Mouse (Mus musculus) intestine, embryonic 16.5 days (tissue): ENCODE measurements around the gene Rps13. TPM values are rescaled to one million over a fixed set of nuclear protein-coding genes. Genes with fewer than 3 reads are reported as not detected.
A peak's percentile ranks its signal among the peaks of the same experiment; 100 is the strongest.
"Not testable (repeated sequence)": the region's sequence is repeated elsewhere in the genome, so short reads cannot be mapped to it uniquely, and the experiment has no call there.

Source experiments
- ATAC-seq: fragments of 200-750 bp; cut with Nextera tagmentation; 2 replicates; pipeline ENCODE4 v1.8.0; 2017; ENCODE audit warnings: moderate TSS enrichment, moderate library complexity
- H3K27ac ChIP-seq: fragments of 300-500 bp; sonication (generic); 2 replicates; pipeline ENCODE4 v1.5.1; 2014; ENCODE audit warnings: mild to moderate bottlenecking, low read length
- H3K27me3 ChIP-seq: fragments of 300-500 bp; sonication (generic); replicated peaks from 2 replicates; pipeline ENCODE4 v1.6.1; 2014; ENCODE audit warnings: low read length, control low read depth, mixed read lengths; ENCODE audit not compliant: control insufficient read depth, insufficient read depth
- H3K36me3 ChIP-seq: fragments of 300-500 bp; sonication (generic); 2 replicates; pipeline ENCODE4 v1.6.1; 2014; ENCODE audit warnings: low read length, control low read depth; ENCODE audit not compliant: control insufficient read depth, insufficient read depth
- H3K4me1 ChIP-seq: fragments of 300-500 bp; sonication (generic); 2 replicates; pipeline ENCODE4 v1.6.1; 2014; ENCODE audit warnings: low read length, control low read depth, mixed read lengths; ENCODE audit not compliant: control insufficient read depth, insufficient read depth
- H3K4me2 ChIP-seq: fragments of 300-500 bp; sonication (generic); 2 replicates; pipeline ENCODE4 v1.6.1; 2014; ENCODE audit warnings: low read depth, low read length, control low read depth
- H3K4me3 ChIP-seq: fragments of 300-500 bp; sonication (generic); 2 replicates; pipeline ENCODE4 v1.5.1; 2014; ENCODE audit warnings: mild to moderate bottlenecking, low read length
- H3K9ac ChIP-seq: fragments of 300-500 bp; sonication (generic); 2 replicates; pipeline ENCODE4 v1.6.1; 2014; ENCODE audit warnings: low read depth, low read length
- H3K9me3 ChIP-seq: fragments of 300-500 bp; sonication (generic); 2 replicates; pipeline ENCODE4 v1.6.1; 2016; ENCODE audit warnings: low read length, control low read depth; ENCODE audit not compliant: control insufficient read depth
- WGBS: fragments of 180-500 bp; shearing (Covaris S2); extraction: QIAGEN DNeasy Blood & Tissue Kit; methylation state at CpG from one replicate; pipeline ENCODE4 v1.1.7; 2014; 5-methylcytosine and 5-hydroxymethylcytosine counted together
- polyA plus RNA-seq: library from polyadenylated mRNA; unstranded; fragments of >200 nt; fragmentation: Nextera tagmentation; extraction: Ambion mirVana; gene quantifications from 2 replicates; pipeline ENCODE4 v1.2.1, GENCODE M21; 2015

Rps13 gene
- polyA plus RNA-seq, result 744 and 753 TPM in 2 replicates

- Histone ChIP-seq H3K4me2 (peak within 1 kb of the TSS; percentile 68), H3K9me3 (no peaks in the 10 kb centered on the region), H3K27me3 (no peaks in the 10 kb centered on the region), H3K9ac (peak within 1 kb of the TSS; percentile 96), H3K27ac (peak within 1 kb of the TSS; percentile 84), H3K36me3 (peaks cover 13% of the 10 kb centered on the region), H3K4me1 (peaks cover 8% of the 10 kb centered on the region), H3K4me3 (peak within 1 kb of the TSS; percentile 76)
- ATAC-seq, result peak; percentile 98
- WGBS, result under 1% methylated on average over 78 of the region's 78 CpGs
Observed at GRCm38 (mm10) chr7:116333713-116334668, at the start of gene Rps13. Rps13 (minus strand) TSS chr7:116334195.

- not testable (repeated sequence) for H3K36me3 ChIP-seq, H3K27ac ChIP-seq, ATAC-seq, H3K4me3 ChIP-seq, H3K9ac ChIP-seq, H3K9me3 ChIP-seq, H3K27me3 ChIP-seq, H3K4me1 ChIP-seq, H3K4me2 ChIP-seq
- WGBS, result 90% methylated on average over 6 of the region's 6 CpGs
Observed at GRCm38 (mm10) chr7:116379181-116379580, 45.2 kb upstream of the Rps13 start.

GRCm38 (mm10) chr7:116374284-116374683, 40.3 kb upstream of the Rps13 start:
- Histone ChIP-seq H3K4me3 (no peak overlapping the region), H3K4me2 (no peak overlapping the region), H3K27ac (no peak overlapping the region), H3K9me3 (no peaks in the 10 kb centered on the region), H3K27me3 (no peaks in the 10 kb centered on the region), H3K9ac (no peak overlapping the region), H3K36me3 (peaks cover 3% of the 10 kb centered on the region; the same call in 1 of the 2 replicates), H3K4me1 (no peaks in the 10 kb centered on the region)
- whole genome bisulfite sequencing, result 69% methylated on average over 1 of the region's 1 CpGs
- peak; percentile 83 for ATAC-seq

- Histone ChIP-seq H3K27ac (no peak overlapping the region; the same call in 1 of the 2 replicates), H3K4me1 (peaks cover 8% of the 10 kb centered on the region), H3K9ac (no peak overlapping the region), H3K36me3 (peaks cover 6% of the 10 kb centered on the region), H3K9me3 (no peaks in the 10 kb centered on the region), H3K4me3 (no peak overlapping the region), H3K27me3 (no peaks in the 10 kb centered on the region), H3K4me2 (peak overlapping the region; percentile 24; the same call in 1 of the 2 replicates)
- WGBS, result 24% methylated on average over 1 of the region's 1 CpGs
- peak; percentile 68 for ATAC-seq
Observed at GRCm38 (mm10) chr7:116336226-116336625, 2.2 kb upstream of the Rps13 start.

- no peak overlapping the region for H3K27ac ChIP-seq
- WGBS, result 64% methylated on average over 6 of the region's 6 CpGs
- H3K9ac ChIP-seq, result no peak overlapping the region
- no peaks in the 10 kb centered on the region for H3K9me3 ChIP-seq
- ATAC-seq, result no peak
- H3K4me1 ChIP-seq, result peaks cover 8% of the 10 kb centered on the region
- peak overlapping the region; percentile 68; the same call in 1 of the 2 replicates for H3K4me2 ChIP-seq
- peaks cover 9% of the 10 kb centered on the region for H3K36me3 ChIP-seq
- H3K27me3 ChIP-seq, result no peaks in the 10 kb centered on the region
- no peak overlapping the region for H3K4me3 ChIP-seq
Observed at GRCm38 (mm10) chr7:116335133-116335532, 1.1 kb upstream of the Rps13 start.

- Histone ChIP-seq H3K27ac (peak overlapping the region; percentile 49), H3K36me3 (peaks cover 13% of the 10 kb centered on the region), H3K4me1 (peaks cover 8% of the 10 kb centered on the region), H3K9ac (peak overlapping the region; percentile 96), H3K27me3 (no peaks in the 10 kb centered on the region), H3K4me3 (peak overlapping the region; percentile 76), H3K9me3 (no peaks in the 10 kb centered on the region), H3K4me2 (peak overlapping the region; percentile 68)
- ATAC-seq, result no peak
- WGBS, result 17% methylated on average over 8 of the region's 8 CpGs
Observed at GRCm38 (mm10) chr7:116334669-116335038, 659 bp upstream of the Rps13 start.

GRCm38 (mm10) chr7:116331246-116331645, 2.7 kb downstream of the Rps13 start:
- WGBS, result 90% methylated on average over 2 of the region's 2 CpGs

GRCm38 (mm10) chr7:116329858-116330257, 4.1 kb downstream of the Rps13 start:
- H3K36me3 ChIP-seq, result peaks cover 13% of the 10 kb centered on the region

More at GRCm38 (mm10) chr7:116331246-116331645, 2.7 kb downstream of the Rps13 start:
- ATAC-seq, result no peak
- Histone ChIP-seq H3K27ac (no peak overlapping the region), H3K4me2 (no peak overlapping the region), H3K36me3 (peaks cover 13% of the 10 kb centered on the region), H3K27me3 (no peaks in the 10 kb centered on the region), H3K4me1 (peaks cover 8% of the 10 kb centered on the region), H3K9ac (no peak overlapping the region), H3K9me3 (no peaks in the 10 kb centered on the region), H3K4me3 (no peak overlapping the region)

GRCm38 (mm10) chr7:116328777-116329176, 5.2 kb downstream of the Rps13 start:
- H3K27me3 ChIP-seq, result no peaks in the 10 kb centered on the region
- H3K27ac ChIP-seq, result no peak overlapping the region
- no peak for ATAC-seq
- H3K9me3 ChIP-seq, result no peaks in the 10 kb centered on the region
- peaks cover 13% of the 10 kb centered on the region for H3K36me3 ChIP-seq
- H3K9ac ChIP-seq, result no peak overlapping the region
- no peak overlapping the region for H3K4me2 ChIP-seq
- 64% methylated on average over 7 of the region's 7 CpGs for whole genome bisulfite sequencing
- peaks cover 8% of the 10 kb centered on the region for H3K4me1 ChIP-seq
- no peak overlapping the region for H3K4me3 ChIP-seq

More at GRCm38 (mm10) chr7:116329858-116330257, 4.1 kb downstream of the Rps13 start:
- 83% methylated on average over 4 of the region's 4 CpGs for WGBS
- H3K27ac ChIP-seq, result no peak overlapping the region
- H3K27me3 ChIP-seq, result no peaks in the 10 kb centered on the region
- no peak overlapping the region for H3K4me3 ChIP-seq
- H3K4me1 ChIP-seq, result peaks cover 8% of the 10 kb centered on the region
- ATAC-seq, result no peak
- no peak overlapping the region for H3K4me2 ChIP-seq
- no peak overlapping the region for H3K9ac ChIP-seq
- H3K9me3 ChIP-seq, result no peaks in the 10 kb centered on the region
